Mouse (Mus musculus) CD4-positive, CD25-positive, alpha-beta regulatory T cell, adult 4 months (primary cell): ENCODE measurements around the gene Zfp790. TPM values are rescaled to one million over a fixed set of nuclear protein-coding genes. Genes with fewer than 3 reads are reported as not detected.
"Not testable (repeated sequence)": the region's sequence is repeated elsewhere in the genome, so short reads cannot be mapped to it uniquely, and the experiment has no call there.

Experiments used
- ATAC-seq: one replicate; pipeline ENCODE4 v1.8.0; 2017
- polyA plus RNA-seq, 2 experiments: library from polyadenylated mRNA; unstranded; fragments of 100-300 nt; shearing (Covaris generic); gene quantifications; one replicate each; pipeline ENCODE4 v1.2.1; 2017

The Zfp790 gene
- polyA plus RNA-seq, 2 experiments from 2014 or later, result 19.6 to 25.2 TPM

DNA sequence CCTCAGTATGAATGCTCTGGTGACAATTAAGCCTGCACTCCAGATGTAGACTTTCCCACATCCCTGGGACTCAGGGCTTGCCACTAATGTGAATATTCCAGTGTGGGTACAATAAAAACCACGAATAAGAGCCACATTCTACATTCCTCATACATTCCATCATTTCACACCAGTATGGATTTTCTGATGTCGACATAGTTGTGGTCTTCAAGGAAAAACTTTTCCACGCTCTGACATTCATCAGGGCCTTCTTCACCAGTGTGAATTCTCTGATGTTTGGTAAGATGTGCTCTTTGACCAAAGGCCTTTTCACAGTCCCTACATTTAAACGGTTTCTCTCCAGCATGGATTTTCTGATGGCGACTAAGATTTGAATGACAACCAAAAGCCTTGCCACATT is 28.7 kb downstream of the Zfp790 start:
- ATAC-seq, result no peak

DNA sequence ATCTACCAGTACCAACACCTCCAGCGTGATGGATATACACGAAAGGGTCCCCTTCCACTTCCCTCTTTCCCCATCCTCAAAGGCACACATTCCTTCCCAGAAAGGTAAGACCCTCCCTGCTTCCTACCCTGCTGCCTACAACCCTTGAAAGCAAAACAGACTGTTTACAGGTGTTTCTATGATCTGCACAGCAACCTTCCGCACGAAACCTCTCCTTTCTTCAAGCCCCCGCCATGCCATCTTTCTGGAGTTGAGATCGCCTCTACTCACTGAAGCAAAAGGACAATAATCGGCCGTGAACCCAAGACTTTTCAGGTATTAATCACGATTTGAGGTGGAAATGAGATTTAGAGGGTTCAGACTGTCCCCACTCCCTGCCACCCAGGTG is 36.9 kb downstream of the Zfp790 start:
- ATAC-seq, result no peak

DNA sequence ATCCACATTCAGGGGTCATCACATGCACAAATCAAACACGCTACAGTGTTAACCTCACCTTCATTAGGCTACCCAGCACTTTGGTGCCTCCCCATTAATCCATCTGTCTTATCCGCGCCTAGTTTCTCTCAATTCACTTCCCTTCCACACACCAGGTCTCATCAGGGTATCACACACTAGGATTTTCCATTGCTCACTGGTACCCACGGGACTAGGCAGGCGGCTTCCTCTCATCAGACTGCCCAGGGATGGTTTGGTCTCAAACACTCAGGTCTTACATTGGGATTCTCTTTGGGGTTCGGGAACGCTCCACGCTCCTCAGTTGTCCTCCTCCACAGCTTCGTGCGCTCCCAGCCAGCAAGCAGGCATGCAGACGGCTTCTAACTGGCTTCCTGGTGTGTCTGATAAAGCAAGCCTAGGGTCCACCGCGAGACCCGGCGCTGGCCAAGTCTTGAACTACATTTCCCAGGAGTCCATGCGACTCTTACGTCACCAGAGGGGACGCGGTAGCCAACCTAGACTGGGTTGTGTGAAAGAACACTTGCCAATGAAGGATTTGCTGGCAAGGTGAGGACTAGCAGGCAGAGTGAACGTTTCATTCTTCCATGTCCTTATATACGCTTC is 37.4 kb downstream of the Zfp790 start, which contains the start of gene Zfp940:
TSS of gene Zfp940 (minus strand) at position 451 of the 624 bp plus-strand sequence.
- peak; percentile 99 for ATAC-seq

DNA sequence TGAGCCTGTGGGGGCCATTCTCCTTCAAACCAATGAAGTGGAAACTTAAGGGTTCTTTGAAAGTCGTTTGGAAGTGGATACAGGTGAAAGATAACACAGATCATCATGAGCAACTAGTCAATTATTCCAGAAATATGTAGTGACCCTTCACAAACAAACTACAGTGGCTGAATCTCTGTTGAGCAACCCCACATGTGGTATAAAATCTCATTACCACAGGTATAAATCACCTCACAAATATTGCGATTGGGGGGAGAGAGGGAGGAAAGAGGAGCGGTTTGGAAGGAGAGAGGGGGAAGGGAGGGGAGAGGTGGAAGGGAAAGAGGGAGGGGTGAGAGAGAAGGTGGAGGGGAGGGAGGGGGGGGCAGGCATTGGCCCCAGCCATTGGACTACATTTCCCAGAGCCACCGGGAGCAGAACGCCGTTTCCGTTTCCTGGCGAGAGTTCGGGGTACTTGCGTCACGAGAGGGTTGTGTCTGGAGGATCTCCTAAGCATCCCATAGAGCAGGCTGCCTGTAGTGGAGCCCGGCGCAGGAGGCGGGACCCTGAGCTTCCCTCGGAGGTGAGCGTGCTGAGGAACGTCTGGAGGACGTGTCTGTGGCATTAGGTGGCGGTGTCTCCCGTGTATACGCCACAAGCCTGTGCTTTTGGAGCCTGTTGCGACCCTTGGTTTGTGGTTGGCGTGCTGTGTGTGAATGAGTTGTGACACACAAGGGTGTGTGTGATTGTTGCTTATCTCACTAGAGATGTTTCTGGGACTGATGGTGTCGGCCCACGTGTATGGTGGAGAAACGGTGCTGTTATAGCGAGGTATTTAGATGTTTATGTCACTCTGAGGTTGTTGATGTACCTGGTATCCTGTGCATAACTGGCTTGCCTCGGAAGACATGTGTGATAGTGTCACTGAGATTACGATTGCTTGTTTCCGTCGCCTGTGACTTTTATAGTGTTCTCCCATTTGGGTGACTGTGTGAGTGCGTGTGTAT is 43.9 kb downstream of the Zfp790 start, which contains the start of gene Zfp420:
TSS of gene Zfp420 (plus strand) at position 448 of the 986 bp plus-strand sequence.
- ATAC-seq, result peak; percentile 98

DNA sequence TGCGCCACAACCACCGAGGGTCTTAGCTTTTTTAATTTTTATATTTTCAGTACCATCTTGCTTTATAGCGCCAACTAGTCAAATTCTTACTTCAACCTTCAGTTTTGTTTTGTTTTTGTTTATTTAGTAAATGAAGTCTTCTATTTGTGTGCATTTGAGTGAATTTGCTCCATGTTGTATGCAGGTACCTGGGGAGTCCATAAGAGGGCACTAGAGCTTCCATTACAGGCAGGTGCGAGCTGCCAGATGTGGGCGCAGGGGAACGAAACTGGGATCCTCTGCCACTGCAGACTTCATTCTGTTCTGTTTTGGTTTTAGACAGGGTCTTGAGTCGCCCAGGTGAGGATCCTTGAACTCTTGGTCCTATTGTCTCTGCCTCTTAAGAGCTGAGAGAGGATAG is 45.7 kb downstream of the Zfp790 start:
- ATAC-seq, result no peak

DNA sequence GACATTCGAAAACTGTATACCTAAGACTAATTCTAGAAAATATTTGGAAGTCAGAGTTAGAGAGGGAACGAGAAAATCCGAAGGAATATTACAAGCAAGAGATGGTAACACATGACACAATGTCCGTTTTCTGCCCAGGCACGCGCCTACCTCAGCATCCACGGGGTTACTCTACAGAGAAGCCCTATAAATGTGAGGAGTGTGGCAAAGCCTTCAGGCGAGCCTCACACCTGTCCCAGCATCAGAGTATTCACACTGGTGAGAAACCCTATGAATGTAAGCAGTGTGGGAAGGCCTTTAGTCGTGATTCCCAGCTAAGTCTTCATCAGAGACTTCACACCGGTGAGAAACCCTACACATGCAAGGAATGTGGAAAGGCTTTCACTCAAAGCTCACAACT is 58.3 kb downstream of the Zfp790 start:
- no peak for ATAC-seq

DNA sequence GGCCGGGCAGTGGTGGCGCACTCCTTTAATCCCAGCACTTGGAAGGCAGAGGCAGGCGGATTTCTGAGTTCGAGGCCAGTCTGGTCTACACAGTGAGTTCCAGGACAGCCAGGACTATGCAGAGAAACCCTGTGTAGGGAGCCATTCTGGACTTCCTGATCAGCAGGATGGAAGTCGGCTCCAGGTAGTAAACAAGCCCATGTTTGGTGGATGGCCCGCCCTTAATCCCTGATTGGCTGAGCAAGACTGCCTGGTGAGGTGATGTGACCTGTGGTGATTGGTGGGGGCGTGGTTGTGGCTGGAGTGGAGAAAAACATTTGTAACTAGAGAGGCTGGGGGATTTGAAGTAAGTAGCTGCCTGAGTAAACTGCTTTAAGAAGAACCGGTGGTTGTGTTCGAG is 61.6 kb downstream of the Zfp790 start:
- not testable (repeated sequence) for ATAC-seq

DNA sequence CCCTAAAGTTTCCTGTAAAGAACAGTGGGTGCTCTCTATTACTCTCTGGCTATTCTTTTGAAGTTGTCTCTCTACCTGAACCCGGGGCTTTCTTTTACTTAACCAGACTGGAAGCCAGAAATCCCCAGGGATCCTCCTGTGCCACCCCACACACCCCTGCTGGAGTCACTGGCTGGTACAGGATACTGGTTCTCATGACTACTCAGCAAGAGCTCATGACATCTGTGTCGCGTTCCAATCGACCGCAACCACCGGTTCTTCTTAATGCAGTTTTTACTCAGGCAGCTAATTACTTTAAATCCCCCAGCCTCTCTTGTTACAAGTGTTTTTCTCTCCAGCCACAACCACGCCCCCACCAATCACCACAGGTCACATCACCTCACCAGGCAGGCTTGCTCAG is 64.1 kb downstream of the Zfp790 start:
- no peak for ATAC-seq

Other genes starting within 250 kb of the Zfp790 start
- gene Catsperg2, start 89.1 kb upstream of the Zfp790 start, polyA plus RNA-seq, result not detected
- gene Zfp84, start 47.6 kb upstream of the Zfp790 start, polyA plus RNA-seq, result 10 to 100 TPM; 15.9 to 19.4 TPM
- gene Zfp30, start 32.1 kb upstream of the Zfp790 start, polyA plus RNA-seq, result under 1 TPM; 0.28 to 0.56 TPM
- gene Zfp940, start 37.6 kb downstream of the Zfp790 start, polyA plus RNA-seq, result 1 to 10 TPM; 3.6 to 4.5 TPM
- gene Zfp420, start 43.9 kb downstream of the Zfp790 start, polyA plus RNA-seq, result 1 to 10 TPM; 6.7 to 9.2 TPM
- 1 to 10 TPM; 2.7 to 7.6 TPM for gene Zfp27, start 90.5 kb downstream of the Zfp790 start, polyA plus RNA-seq
- gene Zfp383, start 92.1 kb downstream of the Zfp790 start, polyA plus RNA-seq, result under 1 TPM; 0.98 to 0.99 TPM
- gene Zfp74, start 138.0 kb downstream of the Zfp790 start, polyA plus RNA-seq, result 1 to 10 TPM; 4.8 to 5.2 TPM
- 1 to 10 TPM; 2.1 to 2.8 TPM for gene Zfp568, start 167.8 kb downstream of the Zfp790 start, polyA plus RNA-seq
- 1 to 10 TPM; 5.4 to 7.5 TPM for gene Zfp14, start 235.3 kb downstream of the Zfp790 start, polyA plus RNA-seq